Mouse (Mus musculus): ENCODE data around the gene Phf24. TPM values are rescaled to one million over a fixed set of nuclear protein-coding genes. Genes with fewer than 3 reads are reported as not detected.
A peak's percentile ranks its signal among the peaks of the same experiment; 100 is the strongest.

Gene Phf24
- total RNA-seq (2021): 0.57 and 0.73 TPM in 2 replicates
- long read RNA-seq, partial matches to known transcripts: 0 of 1 reads
- long read RNA-seq, other reads (novel, unspliced or antisense): 1 of 1 reads

DNA sequence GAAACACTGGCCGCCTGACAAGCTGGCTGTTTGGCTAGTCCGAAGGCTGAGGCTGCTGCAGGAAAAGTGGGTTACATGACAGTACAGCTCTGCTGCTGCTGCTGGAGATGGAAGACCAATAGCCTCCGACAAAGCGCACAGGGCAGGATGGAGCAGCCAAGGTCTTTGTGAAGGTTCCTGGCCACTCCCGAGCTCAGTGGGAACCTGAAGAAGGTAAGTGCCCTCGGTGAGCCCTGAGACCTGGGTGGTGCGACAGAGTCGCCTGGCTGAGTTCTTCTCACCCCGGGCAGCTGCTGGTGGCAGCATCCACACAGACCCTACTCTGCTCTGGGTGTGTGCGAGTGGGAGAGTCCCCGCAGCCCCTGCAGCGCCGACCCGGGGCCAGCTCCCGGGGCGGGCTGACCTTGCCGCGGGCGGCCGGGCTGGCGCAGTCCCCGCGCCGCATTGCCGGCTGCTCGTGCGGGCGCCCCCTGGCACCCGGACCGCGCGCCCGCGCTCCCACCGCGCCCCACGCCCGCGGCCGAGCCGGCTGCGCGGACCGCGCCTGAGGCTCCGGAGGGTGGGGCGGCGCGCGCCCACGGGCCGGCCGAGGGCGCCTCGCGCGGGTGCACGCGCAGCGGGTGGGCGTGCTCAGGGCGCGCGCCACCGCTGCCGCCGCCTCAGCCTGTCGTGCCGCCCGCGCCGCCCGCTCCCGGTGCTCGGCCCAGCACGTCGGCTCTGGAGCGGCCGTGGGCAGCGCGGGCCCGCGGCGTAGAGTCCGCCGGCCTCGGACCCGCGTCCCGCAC, at the start of gene Phf24:
TSS of gene Phf24 (plus strand) at position 44 of the 785 bp plus-strand sequence.
- peak; percentile 42 for DNase-seq

DNA sequence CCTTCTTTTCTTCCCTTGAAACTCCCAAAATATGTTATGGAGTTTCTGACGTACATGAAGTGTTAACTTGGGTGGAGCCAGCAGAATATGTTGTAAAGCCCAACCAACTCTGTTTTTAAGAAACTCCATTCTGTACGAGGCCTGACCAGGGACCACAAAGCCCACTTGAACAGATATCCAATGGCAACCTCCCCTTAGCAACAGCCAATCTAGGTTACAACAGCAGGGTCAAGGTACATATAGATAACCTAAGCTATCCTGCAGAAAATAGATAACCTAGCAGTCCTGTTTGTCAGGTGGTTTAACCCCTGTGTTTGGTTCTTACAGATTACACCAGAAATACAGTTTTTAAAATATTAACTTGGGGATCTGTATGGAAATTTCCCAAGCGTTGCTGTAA, 49.1 kb upstream of the Phf24 start:
- DNase-seq: no peak

DNA sequence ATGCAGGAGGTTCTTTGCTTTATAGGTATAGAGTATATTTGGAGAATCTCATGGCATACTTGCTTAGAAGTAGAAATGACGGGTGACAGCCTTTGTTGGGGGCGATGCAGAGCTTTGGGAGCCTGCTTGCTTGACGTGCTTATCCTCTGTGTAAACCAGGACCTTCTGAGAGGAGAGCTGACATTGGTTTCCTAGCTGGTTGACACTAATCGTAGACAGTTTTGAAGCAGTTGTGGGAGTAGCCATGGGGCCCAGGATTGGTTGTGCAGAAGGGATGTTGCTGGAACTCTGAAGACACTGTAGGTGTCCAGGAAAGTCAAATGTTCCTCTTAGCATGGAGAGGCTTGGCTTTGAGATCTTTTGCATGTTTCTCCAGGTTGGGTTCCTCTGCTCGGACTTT, 48.3 kb upstream of the Phf24 start:
- no peak for DNase-seq

DNA sequence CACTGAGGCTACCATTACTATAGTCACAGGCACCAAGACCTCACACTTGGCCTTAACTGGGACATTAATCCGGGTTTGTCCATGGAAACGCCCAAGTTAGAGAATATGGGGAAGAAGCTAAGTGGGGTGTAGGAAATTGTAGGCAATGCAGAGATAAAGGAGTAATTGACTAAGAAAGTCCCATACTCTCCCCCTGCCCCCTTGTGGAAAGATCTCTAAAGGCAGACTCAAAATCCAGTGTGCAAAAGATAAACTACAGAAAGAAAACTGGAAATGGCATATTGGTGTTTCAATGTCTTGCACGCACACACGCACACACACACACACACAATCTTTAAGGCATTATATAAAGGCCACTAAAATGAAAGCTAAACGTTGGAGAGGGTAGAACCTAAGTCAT, 45.7 kb upstream of the Phf24 start:
- no peak for DNase-seq

DNA sequence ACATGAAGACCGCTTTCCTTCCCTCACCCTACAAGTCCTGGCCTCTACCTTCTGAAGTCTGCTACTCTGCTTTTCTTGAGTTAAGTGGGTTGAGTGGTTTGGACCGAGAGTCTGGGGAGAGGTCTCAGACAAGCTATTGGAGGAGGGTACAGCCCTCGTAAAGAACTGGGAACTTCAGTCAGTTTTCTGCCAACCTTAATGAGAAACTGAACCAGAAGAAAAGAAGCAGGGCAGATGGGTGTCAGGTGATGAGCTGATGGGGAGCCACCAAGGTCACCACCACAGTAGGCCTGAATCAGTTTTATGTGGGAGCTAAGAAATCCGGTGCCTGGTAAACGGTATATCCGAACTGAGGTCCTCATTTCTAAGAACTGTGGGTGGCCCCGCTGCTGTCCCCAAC, 44.3 kb upstream of the Phf24 start:
- DNase-seq: no peak

DNA sequence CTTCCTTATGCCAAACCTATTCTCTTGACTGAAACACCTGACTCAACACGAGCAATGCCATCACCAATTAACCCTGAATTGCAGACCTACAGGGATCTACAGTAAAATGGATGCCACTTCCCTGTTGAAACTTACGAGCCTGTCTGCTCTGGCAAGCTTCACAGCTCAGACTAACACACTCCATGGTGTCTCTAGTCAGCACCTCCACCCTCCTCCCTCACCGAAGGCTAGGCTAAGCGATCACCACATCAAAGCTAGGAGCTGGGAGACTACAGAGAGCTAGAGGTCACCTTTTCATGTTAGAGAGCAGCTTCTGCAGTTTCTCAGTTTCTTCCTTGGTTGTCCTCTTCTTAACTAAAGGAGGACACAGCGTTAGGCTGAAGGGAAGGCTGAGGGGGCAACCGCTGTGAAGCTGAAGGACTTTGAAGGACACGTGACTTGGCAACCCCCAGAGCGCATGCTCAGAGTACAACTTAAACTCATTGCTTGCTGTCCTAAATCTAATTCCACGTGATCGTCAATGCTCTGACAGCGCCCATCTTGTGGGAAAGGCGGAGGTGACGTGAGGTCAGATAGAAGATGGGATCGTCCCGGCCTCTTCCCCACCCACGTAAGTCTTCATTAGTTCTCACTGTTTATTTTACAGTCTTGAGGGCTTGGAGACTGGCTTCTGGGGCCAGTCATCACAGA, 43.6 kb upstream of the Phf24 start:
- DNase-seq: no peak

DNA sequence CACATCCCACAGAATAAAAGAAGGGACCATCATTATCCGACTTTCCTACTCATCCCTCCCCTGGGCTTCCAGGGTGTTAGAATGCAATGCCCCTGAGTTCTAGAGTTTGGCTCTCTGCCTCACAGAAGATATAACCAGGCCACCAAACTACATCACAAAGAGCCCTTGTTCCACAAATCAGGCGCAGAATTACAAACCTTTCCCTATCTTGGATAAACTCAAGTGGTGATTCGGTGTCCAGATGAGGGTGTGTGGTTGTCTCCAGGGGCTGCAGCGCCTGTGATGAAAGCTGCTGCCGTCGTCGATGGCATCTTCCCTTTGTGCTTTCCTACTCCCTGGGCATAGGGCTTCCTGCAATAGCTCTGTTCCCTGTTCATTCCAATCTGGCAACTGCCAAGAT, 42.3 kb upstream of the Phf24 start, which contains the start of gene Fam205c:
TSS of gene Fam205c (minus strand) at position 101 of the 400 bp plus-strand sequence.
- no peak for DNase-seq

DNA sequence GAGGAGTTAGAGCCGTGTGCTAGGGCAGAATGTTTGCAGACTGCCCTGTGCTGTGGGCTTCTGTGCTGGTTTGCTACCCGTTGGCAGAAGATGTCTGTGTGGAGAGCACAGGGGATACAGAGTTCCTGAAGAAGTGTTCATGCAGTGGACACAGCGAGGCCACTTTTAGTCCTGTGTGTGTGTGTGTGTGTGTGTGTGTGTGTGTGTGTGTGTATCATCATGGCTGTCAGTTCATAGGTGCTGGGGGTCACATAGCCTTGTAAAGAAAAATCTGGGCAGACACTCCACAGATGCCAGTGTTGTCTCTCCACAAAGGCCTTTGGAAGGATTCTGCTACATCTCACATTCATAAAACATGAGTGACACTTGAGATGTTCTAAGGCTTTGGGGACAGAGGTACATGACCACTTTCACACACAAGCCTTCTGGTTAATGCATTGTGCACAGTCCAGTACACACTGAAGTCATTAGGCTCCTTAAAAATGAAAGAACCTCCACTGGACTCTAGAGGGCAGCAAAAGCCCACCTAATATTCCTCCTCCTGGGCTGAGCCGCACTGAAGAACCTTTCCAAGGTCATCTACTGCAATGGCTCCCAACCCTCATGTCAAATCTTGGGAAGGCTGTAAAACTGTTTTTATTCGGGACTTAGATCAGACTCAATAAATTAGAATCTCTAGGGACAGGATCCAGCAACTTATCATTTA, 39.7 kb upstream of the Phf24 start:
- DNase-seq: peak; percentile 11

DNA sequence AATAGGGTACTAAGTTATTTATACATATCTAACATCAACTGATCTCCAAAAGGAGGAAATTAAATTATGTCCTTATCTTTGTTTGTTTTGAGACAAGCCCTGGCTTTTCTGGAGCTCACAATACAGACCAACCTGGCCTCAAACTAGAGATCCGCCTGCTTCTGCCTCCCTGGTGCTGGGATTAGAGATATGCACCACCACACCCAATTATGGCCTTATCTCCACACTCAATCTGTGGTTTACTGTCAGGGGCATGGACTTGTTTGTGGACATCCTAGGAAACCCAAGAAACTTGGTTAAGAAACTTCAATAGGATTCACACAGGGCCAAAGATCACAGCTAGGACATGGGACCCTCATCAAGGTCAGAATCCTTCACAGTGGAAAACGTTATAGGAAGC, 38.8 kb upstream of the Phf24 start:
- no peak for DNase-seq

DNA sequence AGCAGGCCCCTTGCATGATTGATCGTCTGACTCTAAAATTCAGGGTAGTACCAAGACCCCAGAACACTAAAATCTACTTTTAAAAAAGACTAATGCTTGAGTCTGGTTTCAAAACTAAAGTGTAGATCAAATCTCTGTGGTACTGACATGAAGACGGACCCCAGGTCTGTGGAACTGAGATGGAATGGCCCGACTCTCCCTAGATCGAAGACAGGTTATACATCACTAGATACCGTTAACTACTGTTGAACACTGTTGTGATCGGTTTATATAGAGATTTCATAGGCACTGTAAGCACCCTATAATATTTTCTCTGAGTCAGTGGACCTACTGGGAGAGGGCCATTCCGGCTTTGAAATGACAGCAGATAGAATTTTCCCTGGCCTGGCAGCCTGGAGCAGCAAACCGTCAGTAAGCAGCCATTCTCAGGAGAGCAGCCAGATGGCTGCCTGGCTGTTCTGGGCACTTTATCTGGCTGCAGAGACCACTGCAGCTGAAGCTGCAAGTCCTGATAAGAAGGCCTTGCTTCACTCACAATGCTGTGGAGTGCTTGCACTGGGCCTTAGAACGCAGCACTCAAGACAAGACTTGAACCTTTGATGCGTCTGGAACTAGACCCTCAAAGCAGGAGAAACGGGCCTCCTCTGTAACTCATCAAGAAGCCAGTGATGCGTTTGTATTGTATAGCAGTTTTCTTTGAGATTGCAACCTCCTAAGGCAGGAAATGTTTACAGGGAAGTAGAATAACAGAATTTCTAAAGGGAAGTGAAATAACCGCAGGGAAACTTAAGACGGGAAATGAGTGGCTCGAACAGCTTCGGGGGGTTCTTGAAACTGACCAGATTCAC, 36.4 kb upstream of the Phf24 start:
- no peak for DNase-seq

DNA sequence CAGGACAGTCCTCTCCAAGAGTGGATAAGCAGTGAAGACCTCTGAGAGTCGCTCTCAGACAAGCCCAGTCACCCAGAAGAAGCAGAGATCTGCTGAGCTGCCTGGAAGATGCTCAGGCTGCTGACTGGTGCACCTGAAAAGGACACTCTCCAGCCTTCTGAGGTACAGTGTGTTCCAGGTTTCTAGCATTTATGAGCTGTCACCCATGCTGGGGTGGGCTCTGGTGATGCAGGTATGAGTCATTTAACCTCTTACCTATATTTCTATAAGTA, 35.8 kb upstream of the Phf24 start:
- no peak for DNase-seq

DNA sequence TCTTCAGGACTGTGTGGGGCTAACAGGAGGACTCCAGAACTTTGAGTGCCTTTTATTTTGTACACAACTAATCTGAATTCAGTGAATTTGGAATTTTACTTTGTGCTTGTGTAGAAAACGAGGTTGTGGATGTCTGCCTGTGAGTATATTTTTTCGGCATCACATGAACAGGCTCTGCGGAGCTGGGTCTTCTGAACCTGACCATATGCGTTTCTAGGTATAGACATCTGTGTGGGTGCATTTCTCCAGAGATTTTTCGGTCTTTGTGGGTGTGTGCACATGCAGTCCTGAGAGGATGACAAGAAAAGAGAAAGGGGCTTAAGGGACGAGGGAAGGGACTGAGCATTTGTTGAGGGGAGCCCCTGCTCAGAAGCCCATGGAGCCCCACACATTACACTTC, 29.5 kb upstream of the Phf24 start:
- no peak for DNase-seq

DNA sequence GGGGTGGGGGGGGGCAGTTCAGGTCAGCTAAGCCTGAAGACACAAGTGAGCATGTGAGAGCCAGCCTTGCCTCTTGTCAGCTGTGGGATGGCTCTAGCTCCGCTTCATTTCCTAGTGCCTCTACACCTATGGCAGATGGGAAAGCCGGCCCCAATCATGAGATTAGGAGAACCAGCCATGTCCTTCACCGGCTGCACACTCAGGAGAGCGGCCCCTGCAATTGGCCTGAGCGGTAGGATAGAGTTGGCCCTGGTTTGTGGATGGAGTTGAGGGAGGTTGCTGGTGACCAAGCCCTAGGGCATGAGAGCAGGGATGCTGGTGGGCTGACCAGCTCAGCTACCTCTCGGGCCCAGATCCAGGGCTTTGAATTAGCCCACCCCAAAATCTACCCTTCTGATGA, 27.7 kb upstream of the Phf24 start:
- DNase-seq: no peak

DNA sequence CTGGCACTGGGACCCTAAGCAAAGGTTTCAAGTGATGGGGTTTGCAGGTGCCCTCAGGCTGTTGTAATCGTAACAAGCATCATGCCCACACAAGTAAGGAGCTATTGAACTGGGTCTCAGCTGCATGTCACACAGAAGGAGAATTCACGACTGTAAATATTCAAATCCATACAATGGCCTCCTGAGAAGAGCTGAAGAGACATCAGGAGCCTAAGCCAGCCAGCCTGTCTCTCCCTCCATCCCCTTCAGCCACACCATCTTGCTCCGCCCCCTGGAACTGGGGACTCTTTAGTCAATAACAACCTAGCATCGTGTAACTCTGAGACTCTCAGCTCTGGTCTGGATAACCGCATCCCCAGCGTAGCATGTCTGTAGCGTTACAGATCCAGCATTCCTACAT, 25.3 kb upstream of the Phf24 start:
- DNase-seq: no peak

DNA sequence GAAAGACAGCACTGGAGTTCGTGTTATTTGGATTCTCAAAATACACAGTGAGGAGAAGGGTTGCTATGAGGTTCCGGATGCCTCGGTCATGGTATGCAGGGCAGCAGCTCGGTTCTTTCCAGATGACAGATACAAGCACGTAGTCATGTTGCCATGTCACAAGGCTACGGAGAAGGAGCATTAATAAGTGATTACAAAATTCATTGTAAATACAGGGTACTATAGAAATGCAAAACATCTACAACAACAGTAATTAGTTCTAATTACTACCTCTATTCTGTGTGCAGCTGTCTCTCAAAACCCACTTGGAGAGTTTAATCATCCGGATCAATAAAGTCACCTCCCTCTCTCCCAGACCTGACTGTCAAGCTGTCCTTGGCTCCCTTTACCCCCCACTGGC, 21.3 kb upstream of the Phf24 start:
- no peak for DNase-seq

DNA sequence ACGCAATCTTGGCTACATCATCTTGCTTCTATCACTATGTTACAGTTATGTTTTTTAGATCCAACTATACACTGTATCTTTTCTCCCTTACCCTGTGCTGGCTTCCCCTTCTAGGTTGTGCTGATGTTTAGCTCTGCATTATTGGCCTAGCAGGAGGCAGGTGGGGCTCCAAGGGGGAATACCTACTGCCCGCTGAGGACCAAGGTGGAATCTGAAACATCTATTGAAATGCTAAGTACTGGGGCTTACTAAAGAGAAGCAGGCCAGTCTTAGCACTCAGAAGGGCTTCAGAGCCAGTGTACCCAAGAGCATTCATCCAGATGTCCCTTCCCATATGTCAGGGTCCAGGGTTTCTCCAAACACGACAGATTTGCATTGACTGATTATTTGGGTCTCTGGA, 17.5 kb upstream of the Phf24 start:
- DNase-seq: no peak

DNA sequence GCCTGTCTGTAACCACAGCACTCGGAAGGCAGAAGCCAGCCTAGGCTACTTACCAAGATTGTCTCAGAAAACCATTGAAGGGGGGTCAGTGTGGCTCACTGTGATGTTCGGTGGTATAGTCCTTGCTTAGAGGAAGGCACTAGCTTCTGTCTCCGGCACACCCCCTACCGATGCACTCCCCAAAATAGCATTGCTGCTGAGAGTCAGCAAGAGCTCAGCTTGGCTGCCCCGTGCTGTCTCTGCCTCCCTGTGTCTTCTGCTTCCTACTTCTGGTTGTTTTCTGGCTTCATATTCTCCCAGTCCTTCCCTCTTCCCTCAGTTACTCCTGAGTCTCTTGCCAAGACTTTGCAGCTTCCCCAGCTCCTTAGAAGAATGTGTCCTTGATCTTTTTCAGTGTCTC, 15.6 kb upstream of the Phf24 start:
- DNase-seq: no peak

DNA sequence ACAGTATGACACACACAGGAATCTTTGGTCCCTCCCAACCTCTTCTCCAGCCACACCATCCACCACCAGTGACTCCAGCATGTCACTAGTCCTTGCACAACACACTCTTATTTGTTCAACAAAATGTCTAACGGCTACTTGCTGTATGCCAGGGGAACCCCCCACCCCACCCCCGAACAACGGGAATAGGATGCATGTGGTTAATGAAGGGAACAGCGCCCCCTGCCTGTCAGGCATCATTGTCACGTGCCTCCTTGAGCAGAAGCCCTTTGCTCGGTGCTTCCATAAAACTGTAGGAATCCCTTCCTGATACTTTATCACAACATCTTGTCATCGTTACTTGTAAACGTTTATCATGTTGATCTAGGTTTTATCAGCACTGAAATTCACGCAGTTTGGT, 14.3 kb upstream of the Phf24 start:
- peak; percentile 6 for DNase-seq

DNA sequence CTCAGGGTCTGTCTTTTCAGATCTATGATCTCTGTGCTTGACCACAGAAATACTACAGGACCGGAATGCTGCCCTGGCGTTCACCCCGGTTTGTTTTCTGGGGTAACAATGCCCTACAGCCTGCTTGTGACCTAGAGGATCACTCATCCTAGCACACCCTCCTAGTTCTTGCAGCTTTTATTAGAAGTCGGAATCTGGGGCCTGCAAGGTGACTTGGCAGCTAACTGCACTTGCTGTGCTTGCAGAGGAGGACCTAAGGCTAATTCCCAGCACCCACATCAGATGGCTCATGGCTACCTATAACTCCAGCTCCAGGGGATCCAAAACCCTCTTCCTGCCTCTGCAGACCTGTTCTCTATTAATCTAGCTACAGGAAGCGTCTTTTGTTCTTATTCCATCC, 13.7 kb upstream of the Phf24 start:
- no peak for DNase-seq

DNA sequence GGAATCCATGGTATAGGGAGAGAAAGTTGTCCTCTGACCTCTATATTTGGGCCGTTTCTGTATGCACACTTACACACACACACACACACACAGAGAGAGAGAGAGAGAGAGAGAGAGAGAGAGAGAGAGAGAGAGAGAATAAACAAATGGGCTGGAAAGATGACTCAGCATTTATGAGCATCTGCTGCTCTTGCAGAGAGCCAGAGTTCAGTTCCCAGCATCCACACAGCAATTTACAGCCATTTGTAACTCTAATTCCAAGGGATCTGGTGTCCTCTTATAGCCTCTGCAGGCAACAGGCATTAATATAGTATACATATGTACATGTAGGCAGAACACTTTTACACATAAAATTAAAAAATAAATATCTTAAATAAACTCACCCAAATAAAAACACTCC, 12.5 kb upstream of the Phf24 start:
- DNase-seq: no peak

DNA sequence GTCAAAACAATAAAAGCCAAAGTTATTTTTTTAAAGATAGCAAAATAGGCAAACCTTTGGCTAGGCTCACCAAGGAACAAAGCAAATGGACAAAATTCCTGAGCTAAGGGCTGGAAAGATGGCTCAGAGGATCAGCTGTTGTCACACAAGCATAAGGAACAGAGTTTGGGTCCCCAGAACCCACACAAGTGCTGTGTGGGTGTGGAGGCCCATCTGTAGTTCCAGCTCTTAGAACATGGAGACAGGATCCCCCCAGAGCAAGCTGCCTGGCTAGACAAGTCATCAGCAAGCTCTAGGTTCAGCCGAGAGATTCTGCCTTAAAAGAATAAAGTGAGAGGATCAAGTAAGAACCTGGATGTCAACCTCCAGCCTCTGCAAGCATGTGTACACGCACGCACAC, 11.9 kb upstream of the Phf24 start:
- no peak for DNase-seq

DNA sequence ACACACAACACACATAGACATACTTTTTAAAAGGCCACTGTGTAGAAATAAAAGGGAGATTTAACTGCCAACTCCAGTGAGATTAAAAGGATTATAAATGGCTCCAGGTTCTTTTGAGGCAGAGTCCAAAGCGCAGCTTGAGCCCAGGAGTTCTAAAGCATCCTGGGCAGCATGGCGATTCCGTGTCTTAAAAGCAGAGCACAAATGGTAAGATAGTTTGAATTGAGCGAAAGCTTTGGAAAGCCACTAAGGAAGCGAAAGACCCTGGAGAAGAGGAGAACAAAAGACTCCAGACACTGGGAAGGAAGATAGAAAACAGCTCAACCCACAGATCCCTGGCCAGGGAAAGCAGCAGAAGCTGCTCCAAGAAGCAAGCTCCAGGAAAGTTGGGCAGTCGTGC, 11.5 kb upstream of the Phf24 start:
- no peak for DNase-seq

DNA sequence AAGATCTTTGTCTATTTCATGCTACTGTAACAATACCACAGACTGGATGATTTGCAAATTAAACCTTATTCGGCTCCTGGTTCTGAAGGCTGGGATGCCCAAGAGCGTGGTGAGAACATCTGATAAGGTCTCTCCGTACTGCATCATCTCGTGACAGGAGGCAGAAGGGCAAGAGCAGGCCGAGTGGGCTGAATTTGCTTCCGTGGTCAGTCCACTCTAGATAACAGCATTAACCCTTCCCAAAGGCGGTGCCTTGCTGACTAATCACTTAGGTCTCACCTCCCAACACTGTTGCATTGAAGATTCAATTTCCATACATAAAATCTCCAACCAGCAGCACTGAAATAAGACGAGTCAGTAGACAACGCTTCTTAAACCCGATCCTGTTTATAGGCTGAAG, 3.1 kb upstream of the Phf24 start:
- no peak for DNase-seq
